11 mouse cellular contexts compared by ENCODE assay signal in genomic region chr6:142394669-142395068, GRCm38 (mm10). TPM values are rescaled to one million over a fixed set of nuclear protein-coding genes. Genes with fewer than 3 reads are reported as not detected.
DNase-seq lines count a peak whose midpoint lies in the region; ATAC-seq and TF ChIP-seq lines count a peak whose summit lies in the region.
"Had no signal": no experiment of that assay in that cellular context is flagged by ENCODE, and none has a peak within 500 bp of the region (broad histone marks: within the 10 kb centered on the region; RNA-seq: fewer than 3 reads in every experiment).

No protein-coding gene starts in this region.

- peaks cover 8% of the 10 kb centered on the region; the same call in 1 of the 2 replicates for H3K36me3 ChIP-seq in heart, embryonic 11.5 days (ENCODE audit: control insufficient read depth, insufficient read depth, low read length)
- peaks cover 34% of the 10 kb centered on the region for H3K36me3 ChIP-seq in intestine, postnatal 0 days (ENCODE audit: control insufficient read depth, insufficient read depth)
- peaks cover 7% of the 10 kb centered on the region; the same call in 1 of the 2 replicates for H3K36me3 ChIP-seq in midbrain, embryonic 11.5 days (ENCODE audit: control insufficient read depth, insufficient read depth, low read length)

- no peak for TF ChIP-seq POLR2A in brain, embryonic 14.5 days (IDR thresholded peaks at IDR 0.05; ENCODE audit: borderline replicate concordance, extremely low read depth, insufficient read depth, insufficient read length, poor library complexity, severe bottlenecking)

- intact Hi-C loops in heart, postnatal 14 days (cut with DNase I), result no loop called here

- 81% methylated on average over 5 of the region's 5 CpGs for WGBS in heart, embryonic 11.5 days (ENCODE audit: insufficient replicate concordance)
- WGBS in intestine, postnatal 0 days, result 86% methylated on average over 5 of the region's 5 CpGs
- 90% methylated on average over 5 of the region's 5 CpGs for WGBS in midbrain, embryonic 11.5 days

- no peak for ATAC-seq in heart, embryonic 11.5 days (replicated peaks; ENCODE audit: insufficient number of reproducible peaks, low FRiP score, low TSS enrichment)
- ATAC-seq in intestine, postnatal 0 days, result no peak
- ATAC-seq in midbrain, embryonic 11.5 days (ENCODE audit: low FRiP score), result no peak

- no peak overlapping the region for H3K9ac ChIP-seq in heart, embryonic 11.5 days (ENCODE audit: low read depth, low read length)
- H3K9ac ChIP-seq in intestine, postnatal 0 days (ENCODE audit: low read depth, low read length), result no peak overlapping the region
- H3K9ac ChIP-seq in midbrain, embryonic 11.5 days (ENCODE audit: low read length), result no peak overlapping the region
- H3K9ac ChIP-seq: hindbrain, embryonic 15.5 days had no signal

- TF ChIP-seq CTCF in brain, embryonic 14.5 days (IDR thresholded peaks at IDR 0.05; ENCODE audit: borderline replicate concordance, extremely low read depth, insufficient read depth, insufficient read length), result no peak
- TF ChIP-seq CTCF in intestine, postnatal 0 days (IDR thresholded peaks at IDR 0.05; ENCODE audit: low read depth), result no peak

- H3K4me3 ChIP-seq in heart, embryonic 11.5 days (ENCODE audit: low read depth, low read length), result no peak overlapping the region
- no peak overlapping the region for H3K4me3 ChIP-seq in intestine, postnatal 0 days (ENCODE audit: low read depth, low read length)
- no peak overlapping the region for H3K4me3 ChIP-seq in midbrain, embryonic 11.5 days (ENCODE audit: low read depth, low read length)
- H3K4me3 ChIP-seq: erythroblast, embryonic 14.5 days; hindbrain, embryonic 15.5 days had no signal

- H3K27ac ChIP-seq in heart, embryonic 11.5 days (ENCODE audit: low read depth, low read length), result no peak overlapping the region
- H3K27ac ChIP-seq in intestine, postnatal 0 days (ENCODE audit: low read depth, low read length), result no peak overlapping the region
- H3K27ac ChIP-seq in midbrain, embryonic 11.5 days (ENCODE audit: low read depth, low read length), result no peak overlapping the region
- H3K27ac ChIP-seq: hindbrain, embryonic 15.5 days had no signal

- no peaks in the 10 kb centered on the region for H3K27me3 ChIP-seq in heart, embryonic 11.5 days (ENCODE audit: control insufficient read depth, insufficient read depth, low read length)
- H3K27me3 ChIP-seq in intestine, postnatal 0 days (replicated peaks; ENCODE audit: control insufficient read depth, insufficient read depth, low read length), result no peaks in the 10 kb centered on the region
- no peaks in the 10 kb centered on the region for H3K27me3 ChIP-seq in midbrain, embryonic 11.5 days (ENCODE audit: control insufficient read depth, insufficient read depth, low read length)
- H3K27me3 ChIP-seq: hindbrain, embryonic 15.5 days had no signal

- H3K9me3 ChIP-seq in heart, embryonic 11.5 days (replicated peaks; ENCODE audit: control insufficient read depth, low read length), result no peaks in the 10 kb centered on the region
- H3K9me3 ChIP-seq in intestine, postnatal 0 days (ENCODE audit: control insufficient read depth), result no peaks in the 10 kb centered on the region
- no peaks in the 10 kb centered on the region for H3K9me3 ChIP-seq in midbrain, embryonic 11.5 days (ENCODE audit: control insufficient read depth, low read length)
- H3K9me3 ChIP-seq: hindbrain, embryonic 15.5 days had no signal

- H3K4me2 ChIP-seq in heart, embryonic 11.5 days, result no peak overlapping the region
- H3K4me2 ChIP-seq in intestine, postnatal 0 days (replicated peaks; ENCODE audit: low read depth), result no peak overlapping the region
- no peak overlapping the region for H3K4me2 ChIP-seq in midbrain, embryonic 11.5 days
- H3K4me2 ChIP-seq: hindbrain, embryonic 15.5 days had no signal

- no peaks in the 10 kb centered on the region for H3K4me1 ChIP-seq in heart, embryonic 11.5 days (ENCODE audit: control insufficient read depth, insufficient read depth, low read length)
- no peaks in the 10 kb centered on the region for H3K4me1 ChIP-seq in intestine, postnatal 0 days (replicated peaks; ENCODE audit: control insufficient read depth, insufficient read depth, low read length)
- H3K4me1 ChIP-seq in midbrain, embryonic 11.5 days (ENCODE audit: control insufficient read depth, insufficient read depth, low read length), result no peaks in the 10 kb centered on the region
- H3K4me1 ChIP-seq: hindbrain, embryonic 15.5 days had no signal

- peak; percentile 12 for DNase-seq in heart, postnatal 14 days
- DNase-seq in brain, embryonic 14.5 days (ENCODE audit: low read depth), result peak; percentile 14
- peak; percentile 17 for DNase-seq in cerebellum, adult 9-10 months
- peak; percentile 26 to 44 for DNase-seq in layer of hippocampus, postnatal 10 days (ENCODE audit: low spot score in 2 of 2)
- DNase-seq in midbrain, embryonic 11.5 days (ENCODE audit: low spot score, missing footprints), result no peak
- DNase-seq: kidney, postnatal 14 days had no signal

RNA-seq across cellular contexts. Expression of gene Golt1b, which starts 7.6 kb away (rescaled TPM):
- 10 to 100 TPM; 16.7 to 18.7 TPM for total RNA-seq in heart, postnatal 14 days (2021)
- 93.5 and 97.9 TPM in 2 replicates for polyA plus RNA-seq in heart, embryonic 11.5 days (2014; fragmentation: Nextera tagmentation; extraction: Ambion mirVana)
- polyA plus RNA-seq in brain, embryonic 14.5 days (2012; rRNA removed), result 25.3 and 32.2 TPM in 2 replicates
- total RNA-seq in layer of hippocampus, postnatal 10 days (2021), result 10 to 100 TPM; 26.1 to 28.2 TPM
- 29.3 and 30.8 TPM in 2 replicates for polyA plus RNA-seq in intestine, postnatal 0 days (2015; fragmentation: Nextera tagmentation; extraction: Ambion mirVana)
- polyA plus RNA-seq in midbrain, embryonic 11.5 days (2014; fragmentation: Nextera tagmentation; extraction: Ambion mirVana), result 114 and 130 TPM in 2 replicates

RNA-seq across cellular contexts. Expression of gene Recql, which starts 7.8 kb away (rescaled TPM):
- total RNA-seq in heart, postnatal 14 days (2021), result 1 to 10 TPM; 7.6 to 8.9 TPM
- polyA plus RNA-seq in heart, embryonic 11.5 days (2014; fragmentation: Nextera tagmentation; extraction: Ambion mirVana), result 21.9 and 29.5 TPM in 2 replicates
- 17.6 and 19.5 TPM in 2 replicates for polyA plus RNA-seq in brain, embryonic 14.5 days (2012; rRNA removed)
- total RNA-seq in layer of hippocampus, postnatal 10 days (2021), result 10 to 100 TPM; 25.7 to 27.6 TPM
- polyA plus RNA-seq in intestine, postnatal 0 days (2015; fragmentation: Nextera tagmentation; extraction: Ambion mirVana), result 7.8 and 8.9 TPM in 2 replicates
- polyA plus RNA-seq in midbrain, embryonic 11.5 days (2014; fragmentation: Nextera tagmentation; extraction: Ambion mirVana), result 41.3 and 47.8 TPM in 2 replicates

RNA-seq across cellular contexts. Expression of gene Spx, which starts 18.6 kb away (rescaled TPM):
- total RNA-seq in heart, postnatal 14 days (2021), result not detected
- polyA plus RNA-seq in heart, embryonic 11.5 days (2014; fragmentation: Nextera tagmentation; extraction: Ambion mirVana), result 1.4 TPM in 1 of 2 replicates, not detected in the other
- polyA plus RNA-seq in brain, embryonic 14.5 days (2012; rRNA removed), result 9.7 and 13.7 TPM in 2 replicates
- total RNA-seq in layer of hippocampus, postnatal 10 days (2021), result 1 to 10 TPM; 1.8 to 1.9 TPM
- polyA plus RNA-seq in intestine, postnatal 0 days (2015; fragmentation: Nextera tagmentation; extraction: Ambion mirVana), result not detected in 2 replicates
- polyA plus RNA-seq in midbrain, embryonic 11.5 days (2014; fragmentation: Nextera tagmentation; extraction: Ambion mirVana), result 2.1 and 2.4 TPM in 2 replicates
- total RNA-seq: heart, adult 8-10 months had no signal
- polyA plus RNA-seq: erythroblast, embryonic 14.5 days had no signal

RNA-seq across cellular contexts. Expression of gene Pyroxd1, which starts 49.2 kb away (rescaled TPM):
- 1 to 10 TPM; 7.7 to 8.9 TPM for total RNA-seq in heart, postnatal 14 days (2021)
- polyA plus RNA-seq in heart, embryonic 11.5 days (2014; fragmentation: Nextera tagmentation; extraction: Ambion mirVana), result 13.3 and 15.8 TPM in 2 replicates
- 12.2 and 15.5 TPM in 2 replicates for polyA plus RNA-seq in brain, embryonic 14.5 days (2012; rRNA removed)
- total RNA-seq in layer of hippocampus, postnatal 10 days (2021), result 10 to 100 TPM; 13.4 to 14.1 TPM
- 16.2 and 16.6 TPM in 2 replicates for polyA plus RNA-seq in intestine, postnatal 0 days (2015; fragmentation: Nextera tagmentation; extraction: Ambion mirVana)
- 24.6 and 25.3 TPM in 2 replicates for polyA plus RNA-seq in midbrain, embryonic 11.5 days (2014; fragmentation: Nextera tagmentation; extraction: Ambion mirVana)
